Mouse (Mus musculus): ENCODE measurements around the gene Fuca1.

GRCm38 (mm10) chr4:135981524-135982063 is 61.1 kb downstream of the Fuca1 start:
- TF ChIP-seq FLI1 (IDR thresholded peaks at IDR 0.05; ENCODE audit: low read length) (no peak), GATA1 (IDR thresholded peaks at IDR 0.05; ENCODE audit: borderline replicate concordance, low read length) (no peak)

Data from megakaryocyte, embryonic 14.5 days (primary cell).